Mouse (Mus musculus): ENCODE measurements around the gene Taok3. TPM values are rescaled to one million over a fixed set of nuclear protein-coding genes. Genes with fewer than 3 reads are reported as not detected.
A peak's percentile ranks its signal among the peaks of the same experiment; 100 is the strongest.
"Not testable (repeated sequence)": the region's sequence is repeated elsewhere in the genome, so short reads cannot be mapped to it uniquely, and the experiment has no call there.

Taok3 gene
- polyA plus RNA-seq, 1 experiment from 2014 or later: 14.3 TPM

GRCm38 (mm10) chr5:117286831-117287822 lies 167.2 kb downstream of the Taok3 start, which contains the start of gene Pebp1:
Gene Pebp1 (minus strand): TSS chr5:117287625.
- Histone ChIP-seq H3K27ac (peak within 1 kb of the TSS; percentile 84), H3K9me3 (no peaks in the 10 kb centered on the region; the same call in 1 of the 2 replicates), H3K27me3 (no peaks in the 10 kb centered on the region), H3K4me3 (peak within 1 kb of the TSS; percentile 83), H3K4me2 (peak within 1 kb of the TSS; percentile 73), H3K4me1 (peaks cover 32% of the 10 kb centered on the region), H3K36me3 (peaks cover 32% of the 10 kb centered on the region), H3K9ac (peak within 1 kb of the TSS; percentile 86)
- WGBS: under 1% methylated on average over 77 of the region's 77 CpGs
- ATAC-seq (ENCODE audit: insufficient number of reproducible peaks, insufficient read depth, low FRiP score, low TSS enrichment, low read depth): peak; percentile 84

- Histone ChIP-seq H3K27me3 (no peaks in the 10 kb centered on the region), H3K4me2 (no peak overlapping the region)
Measured at GRCm38 (mm10) chr5:117289646-117290045, 169.7 kb downstream of the Taok3 start.

GRCm38 (mm10) chr5:117290081-117290480 lies 170.2 kb downstream of the Taok3 start:
- H3K4me2 ChIP-seq: no peak overlapping the region
- 91% methylated on average over 2 of the region's 2 CpGs for WGBS

More at GRCm38 (mm10) chr5:117289646-117290045, 169.7 kb downstream of the Taok3 start:
- H3K36me3 ChIP-seq: peaks cover 11% of the 10 kb centered on the region
- H3K9ac ChIP-seq: no peak overlapping the region
- peaks cover 27% of the 10 kb centered on the region for H3K4me1 ChIP-seq
- H3K4me3 ChIP-seq: no peak overlapping the region
- no peak overlapping the region for H3K27ac ChIP-seq
- no peak for ATAC-seq (ENCODE audit: insufficient number of reproducible peaks, insufficient read depth, low FRiP score, low TSS enrichment, low read depth)
- no peaks in the 10 kb centered on the region; the same call in 1 of the 2 replicates for H3K9me3 ChIP-seq

GRCm38 (mm10) chr5:117291312-117291711 lies 171.4 kb downstream of the Taok3 start:
- no peak overlapping the region for H3K9ac ChIP-seq
- WGBS: 83% methylated on average over 3 of the region's 3 CpGs
- H3K4me1 ChIP-seq: peaks cover 11% of the 10 kb centered on the region
- no peak overlapping the region for H3K4me3 ChIP-seq
- H3K4me2 ChIP-seq: no peak overlapping the region
- H3K36me3 ChIP-seq: no peaks in the 10 kb centered on the region
- H3K27ac ChIP-seq: no peak overlapping the region
- H3K9me3 ChIP-seq: no peaks in the 10 kb centered on the region; the same call in 1 of the 2 replicates
- H3K27me3 ChIP-seq: no peaks in the 10 kb centered on the region
- ATAC-seq (ENCODE audit: insufficient number of reproducible peaks, insufficient read depth, low FRiP score, low TSS enrichment, low read depth): no peak

More at GRCm38 (mm10) chr5:117290081-117290480, 170.2 kb downstream of the Taok3 start:
- H3K27ac ChIP-seq: no peak overlapping the region
- no peaks in the 10 kb centered on the region; the same call in 1 of the 2 replicates for H3K9me3 ChIP-seq
- no peak overlapping the region for H3K4me3 ChIP-seq
- peaks cover 23% of the 10 kb centered on the region for H3K4me1 ChIP-seq
- peaks cover 7% of the 10 kb centered on the region for H3K36me3 ChIP-seq
- no peak for ATAC-seq (ENCODE audit: insufficient number of reproducible peaks, insufficient read depth, low FRiP score, low TSS enrichment, low read depth)
- H3K9ac ChIP-seq: no peak overlapping the region
- no peaks in the 10 kb centered on the region for H3K27me3 ChIP-seq

GRCm38 (mm10) chr5:117292547-117292946 lies 172.6 kb downstream of the Taok3 start:
- WGBS: 78% methylated on average over 6 of the region's 6 CpGs
- H3K4me1 ChIP-seq: peaks cover 9% of the 10 kb centered on the region
- ATAC-seq (ENCODE audit: insufficient number of reproducible peaks, insufficient read depth, low FRiP score, low TSS enrichment, low read depth): no peak

GRCm38 (mm10) chr5:117293776-117294175 lies 173.8 kb downstream of the Taok3 start:
- ATAC-seq (ENCODE audit: insufficient number of reproducible peaks, insufficient read depth, low FRiP score, low TSS enrichment, low read depth); H3K4me2 ChIP-seq; H3K4me3 ChIP-seq; H3K27me3 ChIP-seq; H3K36me3 ChIP-seq; H3K4me1 ChIP-seq; H3K9me3 ChIP-seq; H3K27ac ChIP-seq; H3K9ac ChIP-seq: not testable (repeated sequence)
- 85% methylated on average over 3 of the region's 3 CpGs for WGBS

More at GRCm38 (mm10) chr5:117292547-117292946, 172.6 kb downstream of the Taok3 start:
- Histone ChIP-seq H3K27ac (no peak overlapping the region), H3K4me2 (no peak overlapping the region), H3K36me3 (no peaks in the 10 kb centered on the region), H3K4me3 (no peak overlapping the region), H3K9ac (no peak overlapping the region), H3K9me3 (no peaks in the 10 kb centered on the region; the same call in 1 of the 2 replicates), H3K27me3 (no peaks in the 10 kb centered on the region)

- 89% methylated on average over 8 of the region's 8 CpGs for WGBS
- H3K4me3 ChIP-seq: no peak overlapping the region
- no peak overlapping the region for H3K4me2 ChIP-seq
- H3K27ac ChIP-seq: no peak overlapping the region
- H3K27me3 ChIP-seq: no peaks in the 10 kb centered on the region
- ATAC-seq (ENCODE audit: insufficient number of reproducible peaks, insufficient read depth, low FRiP score, low TSS enrichment, low read depth): no peak
- no peaks in the 10 kb centered on the region for H3K36me3 ChIP-seq
- H3K9ac ChIP-seq: no peak overlapping the region
- no peaks in the 10 kb centered on the region for H3K4me1 ChIP-seq
- no peaks in the 10 kb centered on the region; the same call in 1 of the 2 replicates for H3K9me3 ChIP-seq
Measured at GRCm38 (mm10) chr5:117295011-117295410, 175.1 kb downstream of the Taok3 start.

GRCm38 (mm10) chr5:117302899-117303298 lies 183.0 kb downstream of the Taok3 start:
- H3K4me3 ChIP-seq: no peak overlapping the region
- WGBS: 65% methylated on average over 3 of the region's 3 CpGs
- ATAC-seq (ENCODE audit: insufficient number of reproducible peaks, insufficient read depth, low FRiP score, low TSS enrichment, low read depth): no peak
- no peaks in the 10 kb centered on the region for H3K4me1 ChIP-seq
- H3K27me3 ChIP-seq: no peaks in the 10 kb centered on the region
- no peak overlapping the region for H3K27ac ChIP-seq
- no peak overlapping the region for H3K4me2 ChIP-seq
- H3K36me3 ChIP-seq: no peaks in the 10 kb centered on the region
- no peaks in the 10 kb centered on the region for H3K9me3 ChIP-seq
- no peak overlapping the region for H3K9ac ChIP-seq

- H3K4me1 ChIP-seq: no peaks in the 10 kb centered on the region
- H3K4me3 ChIP-seq: no peak overlapping the region
- 57% methylated on average over 18 of the region's 18 CpGs for WGBS
- H3K4me2 ChIP-seq: no peak overlapping the region
- H3K27ac ChIP-seq: no peak overlapping the region
- H3K9me3 ChIP-seq: no peaks in the 10 kb centered on the region
- no peaks in the 10 kb centered on the region for H3K27me3 ChIP-seq
- no peak overlapping the region for H3K9ac ChIP-seq
- no peak for ATAC-seq (ENCODE audit: insufficient number of reproducible peaks, insufficient read depth, low FRiP score, low TSS enrichment, low read depth)
- H3K36me3 ChIP-seq: no peaks in the 10 kb centered on the region
Measured at GRCm38 (mm10) chr5:117303691-117304579, 184.0 kb downstream of the Taok3 start.

- no peaks in the 10 kb centered on the region for H3K4me1 ChIP-seq
- no peaks in the 10 kb centered on the region for H3K27me3 ChIP-seq
- 71% methylated on average over 7 of the region's 7 CpGs for WGBS
- H3K4me2 ChIP-seq: no peak overlapping the region
- no peaks in the 10 kb centered on the region for H3K36me3 ChIP-seq
- H3K9ac ChIP-seq: no peak overlapping the region
- H3K4me3 ChIP-seq: no peak overlapping the region
- no peak for ATAC-seq (ENCODE audit: insufficient number of reproducible peaks, insufficient read depth, low FRiP score, low TSS enrichment, low read depth)
- no peak overlapping the region for H3K27ac ChIP-seq
- no peaks in the 10 kb centered on the region for H3K9me3 ChIP-seq
Measured at GRCm38 (mm10) chr5:117304947-117305346, 185.0 kb downstream of the Taok3 start.

- no peak for ATAC-seq (ENCODE audit: insufficient number of reproducible peaks, insufficient read depth, low FRiP score, low TSS enrichment, low read depth)
- no peak overlapping the region for H3K9ac ChIP-seq
- H3K27ac ChIP-seq: no peak overlapping the region
- H3K4me1 ChIP-seq: no peaks in the 10 kb centered on the region
- no peaks in the 10 kb centered on the region for H3K36me3 ChIP-seq
- WGBS: 86% methylated on average over 5 of the region's 5 CpGs
- no peaks in the 10 kb centered on the region for H3K27me3 ChIP-seq
- no peak overlapping the region for H3K4me3 ChIP-seq
- H3K4me2 ChIP-seq: no peak overlapping the region
- H3K9me3 ChIP-seq: no peaks in the 10 kb centered on the region
Measured at GRCm38 (mm10) chr5:117305754-117306153, 185.8 kb downstream of the Taok3 start.

Measured in embryonic facial prominence, embryonic 13.5 days (tissue).